Mouse (Mus musculus): ENCODE measurements around the gene Parp12. TPM values are rescaled to one million over a fixed set of nuclear protein-coding genes. Genes with fewer than 3 reads are reported as not detected.

Gene Parp12
- polyA plus RNA-seq, 2 experiments, result 8.6 to 18.5 TPM

DNA sequence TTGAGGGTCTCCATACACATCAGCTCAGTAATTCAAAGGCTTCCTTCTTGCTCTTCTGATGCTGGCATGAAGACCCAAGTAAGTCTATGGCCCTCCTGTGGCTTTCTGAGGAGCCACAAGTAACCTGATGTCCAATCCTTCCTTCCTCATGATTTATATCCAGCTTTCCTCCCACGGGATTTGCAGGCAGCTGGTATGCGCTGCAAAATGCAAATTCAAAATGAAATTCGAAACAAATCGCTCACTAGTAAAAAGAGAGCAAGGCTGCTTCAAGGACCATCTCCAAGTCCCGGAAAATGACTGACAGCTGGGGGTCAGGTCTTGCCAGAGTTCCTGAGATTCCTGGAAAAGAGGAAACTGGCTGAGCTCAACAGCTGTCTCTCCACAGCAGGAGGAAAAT, 45.5 kb downstream of the Parp12 start:
- no peak for TF ChIP-seq POLR2A (IDR thresholded peaks at IDR 0.05; ENCODE audit: borderline replicate concordance, extremely low read depth, insufficient read depth, insufficient read length)
- no peak overlapping the region for H3K27ac ChIP-seq (replicated peaks; ENCODE audit: low read depth, low read length)
- no peaks in the 10 kb centered on the region for H3K36me3 ChIP-seq (ENCODE audit: control insufficient read depth, insufficient read depth, low read length)
- H3K9ac ChIP-seq (ENCODE audit: low read depth, low read length, severe bottlenecking), result no peak overlapping the region
- H3K27me3 ChIP-seq (ENCODE audit: control insufficient read depth, insufficient read depth, low read length), result no peaks in the 10 kb centered on the region
- ATAC-seq (ENCODE audit: low FRiP score, low read depth) (no peak), DNase-seq (ENCODE audit: low spot score) (no peak)
- no peak overlapping the region for H3K4me3 ChIP-seq (replicated peaks; ENCODE audit: low read length)
- H3K4me2 ChIP-seq (replicated peaks; ENCODE audit: low read depth, low read length, severe bottlenecking), result no peak overlapping the region
- no peaks in the 10 kb centered on the region for H3K9me3 ChIP-seq (ENCODE audit: control insufficient read depth, low read length)
- 53% methylated on average over 5 of the region's 5 CpGs for WGBS
- H3K4me1 ChIP-seq (ENCODE audit: control insufficient read depth, insufficient read depth, low read length), result peaks cover 7% of the 10 kb centered on the region; the same call in 1 of the 2 replicates

DNA sequence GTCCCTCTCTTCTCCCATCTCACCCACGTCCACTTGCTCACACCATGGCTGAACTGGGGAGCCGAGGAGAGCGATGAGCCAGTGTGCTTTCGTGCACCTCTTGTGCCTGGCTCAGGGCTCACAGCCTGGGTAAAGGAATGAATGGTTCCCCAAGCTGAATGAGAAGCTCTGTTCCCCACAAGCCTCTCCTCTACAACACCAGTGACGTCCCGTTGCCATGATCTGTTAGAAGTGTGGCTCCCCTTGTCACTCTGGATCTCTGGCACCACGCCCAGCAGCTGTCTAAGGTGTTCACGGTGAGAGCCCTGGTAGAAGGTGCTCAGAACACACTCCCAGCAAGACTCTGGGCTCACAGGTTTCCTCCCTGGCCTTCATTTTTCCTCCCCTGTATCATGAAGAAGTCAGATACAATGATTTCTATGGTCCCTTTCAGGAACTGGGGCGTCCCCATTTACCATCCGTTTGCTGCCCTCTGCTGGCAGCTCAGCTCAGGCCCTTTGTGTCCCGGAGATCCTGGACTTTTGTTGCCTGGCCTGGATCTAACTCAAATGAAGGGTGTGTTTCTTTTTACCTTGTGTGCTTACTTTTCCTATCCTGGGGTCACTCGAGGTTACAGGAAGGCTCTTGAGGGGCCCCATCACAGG, 51.1 kb downstream of the Parp12 start:
- 47% methylated on average over 12 of the region's 12 CpGs for whole genome bisulfite sequencing
- Histone ChIP-seq H3K4me1 (ENCODE audit: control insufficient read depth, insufficient read depth, low read length) (peaks cover 3% of the 10 kb centered on the region; the same call in 1 of the 2 replicates), H3K4me3 (replicated peaks; ENCODE audit: low read length) (no peak overlapping the region), H3K9me3 (ENCODE audit: control insufficient read depth, low read length) (no peaks in the 10 kb centered on the region), H3K9ac (ENCODE audit: low read depth, low read length, severe bottlenecking) (no peak overlapping the region), H3K27me3 (ENCODE audit: control insufficient read depth, insufficient read depth, low read length) (no peaks in the 10 kb centered on the region), H3K4me2 (replicated peaks; ENCODE audit: low read depth, low read length, severe bottlenecking) (no peak overlapping the region), H3K36me3 (ENCODE audit: control insufficient read depth, insufficient read depth, low read length) (no peaks in the 10 kb centered on the region), H3K27ac (replicated peaks; ENCODE audit: low read depth, low read length) (no peak overlapping the region)
- DNase-seq (ENCODE audit: low spot score), result peak; percentile 90
- ATAC-seq (ENCODE audit: low FRiP score, low read depth), result peak; percentile 79; the same call in 1 of the 2 replicates
- no peak for TF ChIP-seq POLR2A (IDR thresholded peaks at IDR 0.05; ENCODE audit: borderline replicate concordance, extremely low read depth, insufficient read depth, insufficient read length)

DNA sequence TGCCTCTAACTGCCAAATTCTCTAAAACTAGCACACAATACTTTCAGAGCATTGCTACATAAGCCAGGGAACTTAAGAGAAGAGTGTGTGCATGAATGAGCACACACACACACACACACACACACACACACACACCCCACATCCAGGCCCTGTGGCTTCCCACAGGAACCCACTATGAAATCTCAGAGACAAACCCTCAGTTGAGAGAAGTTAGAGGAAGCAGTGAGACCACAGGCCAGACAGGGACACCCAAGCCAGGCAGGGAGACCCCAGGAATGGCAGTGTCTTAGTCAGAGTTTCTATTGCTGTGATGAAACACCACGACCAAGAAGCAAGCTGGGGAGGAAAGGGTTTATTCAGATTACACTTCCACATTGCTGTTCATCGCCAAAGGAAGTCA, 54.6 kb downstream of the Parp12 start:
- ATAC-seq (ENCODE audit: low FRiP score, low read depth) (no peak), DNase-seq (ENCODE audit: low spot score) (no peak)
- H3K4me1 ChIP-seq (ENCODE audit: control insufficient read depth, insufficient read depth, low read length), result no peaks in the 10 kb centered on the region
- H3K4me2 ChIP-seq (replicated peaks; ENCODE audit: low read depth, low read length, severe bottlenecking), result no peak overlapping the region
- no peaks in the 10 kb centered on the region for H3K9me3 ChIP-seq (ENCODE audit: control insufficient read depth, low read length)
- WGBS, result 49% methylated on average over 2 of the region's 2 CpGs
- no peak overlapping the region for H3K9ac ChIP-seq (ENCODE audit: low read depth, low read length, severe bottlenecking)
- no peak for TF ChIP-seq POLR2A (IDR thresholded peaks at IDR 0.05; ENCODE audit: borderline replicate concordance, extremely low read depth, insufficient read depth, insufficient read length)
- no peaks in the 10 kb centered on the region for H3K27me3 ChIP-seq (ENCODE audit: control insufficient read depth, insufficient read depth, low read length)
- no peak overlapping the region for H3K4me3 ChIP-seq (replicated peaks; ENCODE audit: low read length)
- H3K27ac ChIP-seq (replicated peaks; ENCODE audit: low read depth, low read length), result no peak overlapping the region
- no peaks in the 10 kb centered on the region for H3K36me3 ChIP-seq (ENCODE audit: control insufficient read depth, insufficient read depth, low read length)

DNA sequence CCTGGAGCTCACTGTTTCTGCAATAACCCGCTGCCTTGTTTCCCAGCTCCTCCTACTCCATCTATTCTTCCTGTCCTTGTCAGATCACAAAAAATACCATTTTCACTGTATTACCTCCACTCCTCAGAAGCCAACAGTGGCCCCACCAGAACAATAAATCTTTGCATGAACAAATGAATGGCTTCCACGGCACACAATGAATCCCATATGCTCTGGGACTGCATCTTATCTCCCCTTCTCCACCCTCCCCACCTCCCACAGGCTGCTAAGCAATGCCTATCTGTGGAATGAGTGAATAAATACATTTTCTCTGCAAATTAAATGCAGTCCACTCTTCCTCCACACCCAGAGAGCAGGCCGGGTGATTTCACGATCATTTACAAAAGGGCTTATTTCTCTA, 57.0 kb downstream of the Parp12 start:
- WGBS, result 48% methylated on average over 4 of the region's 4 CpGs
- TF ChIP-seq POLR2A (IDR thresholded peaks at IDR 0.05; ENCODE audit: borderline replicate concordance, extremely low read depth, insufficient read depth, insufficient read length), result no peak
- Histone ChIP-seq H3K4me2 (replicated peaks; ENCODE audit: low read depth, low read length, severe bottlenecking) (no peak overlapping the region), H3K27ac (replicated peaks; ENCODE audit: low read depth, low read length) (no peak overlapping the region), H3K4me3 (replicated peaks; ENCODE audit: low read length) (no peak overlapping the region), H3K36me3 (ENCODE audit: control insufficient read depth, insufficient read depth, low read length) (no peaks in the 10 kb centered on the region), H3K9ac (ENCODE audit: low read depth, low read length, severe bottlenecking) (no peak overlapping the region), H3K4me1 (ENCODE audit: control insufficient read depth, insufficient read depth, low read length) (no peaks in the 10 kb centered on the region; the same call in 1 of the 2 replicates), H3K27me3 (ENCODE audit: control insufficient read depth, insufficient read depth, low read length) (no peaks in the 10 kb centered on the region), H3K9me3 (ENCODE audit: control insufficient read depth, low read length) (no peaks in the 10 kb centered on the region)
- DNase-seq (ENCODE audit: low spot score), result peak; percentile 18
- ATAC-seq (ENCODE audit: low FRiP score, low read depth), result no peak

DNA sequence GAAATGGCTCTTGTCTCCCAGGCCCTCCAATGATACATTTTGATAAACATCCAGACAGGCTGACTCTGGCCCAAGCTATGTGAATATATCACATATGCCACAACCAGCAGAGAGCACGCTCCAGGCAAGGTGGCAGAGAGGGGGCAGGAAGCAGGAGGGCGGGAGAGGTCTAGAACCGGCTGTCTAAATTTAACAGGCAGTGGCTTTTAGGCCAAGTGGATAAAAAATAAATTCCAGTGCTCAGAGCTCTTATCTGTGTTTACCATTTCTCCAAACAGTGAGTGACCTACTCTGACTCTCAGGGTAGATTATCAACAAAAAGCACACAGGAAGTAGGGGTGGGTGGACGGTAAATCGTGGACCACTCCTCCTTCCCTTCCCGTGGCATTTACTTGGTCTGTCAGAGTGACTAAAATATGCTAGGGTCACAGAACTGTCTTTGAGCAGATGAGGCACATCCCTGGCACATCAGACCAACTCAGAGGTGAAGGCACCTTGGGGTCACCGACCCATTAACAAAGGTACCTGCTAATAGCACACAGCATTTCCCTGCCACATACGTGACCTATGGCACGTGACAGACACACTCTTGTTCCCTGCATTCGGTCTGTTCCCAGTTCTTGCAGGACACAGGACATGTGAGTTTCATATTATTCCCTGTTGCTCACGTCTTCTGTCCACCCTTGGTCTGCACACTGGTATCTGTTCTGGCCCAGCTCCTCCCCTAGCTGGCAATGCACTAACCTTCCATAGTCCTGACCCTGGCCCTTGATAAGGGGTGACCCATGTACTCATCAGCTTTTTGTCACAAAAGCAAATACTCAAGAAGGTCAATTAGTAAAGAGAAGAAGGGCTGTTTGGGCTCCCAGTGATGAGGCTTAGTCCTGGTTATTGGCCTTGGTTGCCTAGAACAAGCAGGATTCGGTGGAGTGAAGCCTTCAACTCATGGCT, 58.3 kb downstream of the Parp12 start:
- Histone ChIP-seq H3K27me3 (ENCODE audit: control insufficient read depth, insufficient read depth, low read length) (no peaks in the 10 kb centered on the region), H3K4me3 (replicated peaks; ENCODE audit: low read length) (no peak overlapping the region), H3K36me3 (ENCODE audit: control insufficient read depth, insufficient read depth, low read length) (no peaks in the 10 kb centered on the region), H3K27ac (replicated peaks; ENCODE audit: low read depth, low read length) (no peak overlapping the region), H3K4me1 (ENCODE audit: control insufficient read depth, insufficient read depth, low read length) (peaks cover 9% of the 10 kb centered on the region), H3K9me3 (ENCODE audit: control insufficient read depth, low read length) (no peaks in the 10 kb centered on the region), H3K9ac (ENCODE audit: low read depth, low read length, severe bottlenecking) (no peak overlapping the region), H3K4me2 (replicated peaks; ENCODE audit: low read depth, low read length, severe bottlenecking) (no peak overlapping the region)
- no peak for TF ChIP-seq POLR2A (IDR thresholded peaks at IDR 0.05; ENCODE audit: borderline replicate concordance, extremely low read depth, insufficient read depth, insufficient read length)
- ATAC-seq (ENCODE audit: low FRiP score, low read depth) (no peak), DNase-seq (ENCODE audit: low spot score) (no peak)
- 76% methylated on average over 12 of the region's 12 CpGs for WGBS

Data from limb, embryonic 14.5 days (tissue).